27 mouse cellular contexts compared by ENCODE assay signal in genomic region chr14:72822231-72822615, GRCm38 (mm10).
DNase-seq lines count a peak whose midpoint lies in the region; ATAC-seq and TF ChIP-seq lines count a peak whose summit lies in the region.
"Had no signal": no experiment of that assay in that cellular context is flagged by ENCODE, and none has a peak within 500 bp of the region (broad histone marks: within the 10 kb centered on the region; RNA-seq: fewer than 3 reads in every experiment).

No protein-coding gene starts in this region.

- peak; percentile 9 for DNase-seq in kidney, postnatal 0 days (ENCODE audit: low spot score)
- no peak for DNase-seq in kidney, postnatal 10 days
- peak; percentile 63 for DNase-seq in thymus, postnatal 0 days (ENCODE audit: low spot score)
- DNase-seq in thymus, adult 18-20 months, result no peak
- no peak for DNase-seq in right cerebral cortex, postnatal 4 days
- no peak for DNase-seq in embryo, embryonic 10.5 days (ENCODE audit: low spot score)
- no peak for DNase-seq in layer of hippocampus, adult 11-12 months (ENCODE audit: low spot score)
- DNase-seq: adrenal gland, postnatal 14 days; cerebellum, adult 11-12 months; cerebellum, postnatal 14 days; embryo, embryonic 11 days; gastrocnemius, adult 2 months; heart, postnatal 36 days; liver, postnatal 0 days; lung, postnatal 36 days had no signal

- ATAC-seq in kidney, postnatal 0 days (replicated peaks; ENCODE audit: low FRiP score, low read depth), result no peak
- ATAC-seq: forebrain, embryonic 16.5 days; intestine, postnatal 0 days; liver, postnatal 0 days; Patski had no signal

- no peak overlapping the region for H3K9ac ChIP-seq in kidney, postnatal 0 days (ENCODE audit: low read depth, low read length)
- H3K9ac ChIP-seq: heart, embryonic 13.5 days; hindbrain, embryonic 15.5 days; kidney, embryonic 15.5 days; limb, embryonic 15.5 days; liver, postnatal 0 days; midbrain, embryonic 12.5 days; neural tube, embryonic 12.5 days; stomach, embryonic 15.5 days had no signal

- H3K9me3 ChIP-seq in kidney, postnatal 0 days (replicated peaks; ENCODE audit: low read length), result no peaks in the 10 kb centered on the region
- H3K9me3 ChIP-seq: heart, embryonic 13.5 days; hindbrain, embryonic 15.5 days; kidney, embryonic 15.5 days; limb, embryonic 15.5 days; midbrain, embryonic 12.5 days; neural tube, embryonic 12.5 days; stomach, embryonic 15.5 days had no signal

- H3K79me2 ChIP-seq in macrophage (ENCODE audit: inconsistent target), result no peaks in the 10 kb centered on the region

- H3K4me3 ChIP-seq in kidney, postnatal 0 days (replicated peaks; ENCODE audit: low read depth, low read length), result no peak overlapping the region
- H3K4me3 ChIP-seq in macrophage (ENCODE audit: inconsistent target), result no peak overlapping the region
- H3K4me3 ChIP-seq: gastrocnemius, adult 2 months; heart, embryonic 13.5 days; hindbrain, embryonic 15.5 days; kidney, embryonic 15.5 days; layer of hippocampus, adult 2 months; limb, embryonic 15.5 days; midbrain, embryonic 12.5 days; neural tube, embryonic 12.5 days; stomach, embryonic 15.5 days had no signal

- no peaks in the 10 kb centered on the region for H3K4me1 ChIP-seq in kidney, postnatal 0 days (replicated peaks; ENCODE audit: insufficient read depth, low read length)
- H3K4me1 ChIP-seq: kidney, embryonic 15.5 days; limb, embryonic 15.5 days; stomach, embryonic 15.5 days had no signal

- 24% methylated on average over 3 of the region's 3 CpGs for WGBS in kidney, postnatal 0 days
- 7% methylated on average over 3 of the region's 3 CpGs for WGBS in macrophage (ENCODE audit: missing documents)

- H3K27me3 ChIP-seq in kidney, postnatal 0 days (ENCODE audit: insufficient read depth, low read length), result no peaks in the 10 kb centered on the region
- H3K27me3 ChIP-seq: heart, embryonic 13.5 days; hindbrain, embryonic 15.5 days; kidney, embryonic 15.5 days; limb, embryonic 15.5 days; neural tube, embryonic 12.5 days; Patski; stomach, embryonic 15.5 days had no signal

- no peaks in the 10 kb centered on the region for H3K36me3 ChIP-seq in kidney, postnatal 0 days (ENCODE audit: insufficient read depth, low read length)
- no peaks in the 10 kb centered on the region for H3K36me3 ChIP-seq in macrophage (ENCODE audit: inconsistent target)
- H3K36me3 ChIP-seq: heart, embryonic 13.5 days; hindbrain, embryonic 15.5 days; kidney, embryonic 15.5 days; limb, embryonic 15.5 days; midbrain, embryonic 12.5 days; neural tube, embryonic 12.5 days; stomach, embryonic 15.5 days had no signal

- H3K4me2 ChIP-seq in kidney, postnatal 0 days (ENCODE audit: low read length), result no peak overlapping the region
- H3K4me2 ChIP-seq: heart, embryonic 13.5 days; hindbrain, embryonic 15.5 days; kidney, embryonic 15.5 days; limb, embryonic 15.5 days; midbrain, embryonic 12.5 days; neural tube, embryonic 12.5 days; stomach, embryonic 15.5 days had no signal

- no peak overlapping the region for H3K27ac ChIP-seq in kidney, postnatal 0 days
- H3K27ac ChIP-seq in macrophage, result peak overlapping the region; percentile 56
- H3K27ac ChIP-seq: gastrocnemius, adult 2 months; heart, embryonic 13.5 days; hindbrain, embryonic 15.5 days; kidney, embryonic 15.5 days; layer of hippocampus, adult 2 months; limb, embryonic 15.5 days; midbrain, embryonic 12.5 days; neural tube, embryonic 12.5 days; stomach, embryonic 15.5 days had no signal

- no peak for TF ChIP-seq CTCF in kidney, postnatal 0 days (IDR thresholded peaks at IDR 0.05; ENCODE audit: low read depth)

Comparison
In these comparisons a context has a peak if more than half of its experiments do, and no peak if none do; other contexts are left out.
1. DNase-seq: peak in kidney, postnatal 0 days (single experiment) and thymus, postnatal 0 days (single experiment); none in kidney, postnatal 10 days (single experiment), thymus, adult 18-20 months (0 of 2), right cerebral cortex, postnatal 4 days (single experiment), embryo, embryonic 10.5 days (single experiment) and layer of hippocampus, adult 11-12 months (single experiment).